Mouse (Mus musculus) spleen, postnatal 14 days (tissue): ENCODE measurements around the gene Hspa12b.
"Not testable (repeated sequence)": the region's sequence is repeated elsewhere in the genome, so short reads cannot be mapped to it uniquely, and the experiment has no call there.

Experiments
- DNase-seq, 2 experiments: peaks; one replicate each; pipeline ENCODE4 v3.0.0; 2021 to 2022; ENCODE audit warnings: low spot score in 2 of 2

Hspa12b gene

GRCm38 (mm10) chr2:131127161-131127730 is at the start of gene Hspa12b:
Gene Hspa12b, plus strand, starts transcription at chr2:131127280.
- DNase-seq, result no peak

DNA sequence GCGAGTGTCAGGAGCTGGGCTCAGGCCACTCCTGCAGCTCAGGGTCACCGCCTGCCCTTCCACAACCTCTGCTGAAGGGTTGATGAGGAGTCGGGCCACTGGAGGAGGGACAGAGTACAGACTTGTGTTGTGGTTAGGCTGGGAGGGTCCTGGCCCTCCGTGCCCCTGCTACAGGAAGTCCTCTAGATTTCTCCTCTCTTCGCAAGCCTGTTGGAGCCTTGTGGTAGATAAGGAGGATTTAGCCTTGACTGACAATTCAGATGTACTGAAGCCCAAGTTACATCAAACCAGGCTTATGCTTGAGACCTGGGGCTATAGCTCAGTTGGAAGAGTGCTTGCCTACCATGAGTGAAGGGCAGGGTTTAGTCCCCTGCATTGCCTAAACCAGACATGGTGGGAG is 46.6 kb upstream of the Hspa12b start:
- no peak for DNase-seq

GRCm38 (mm10) chr2:131084206-131084605 is 42.9 kb upstream of the Hspa12b start:
- DNase-seq, result no peak

- no peak for DNase-seq
Measured at GRCm38 (mm10) chr2:131086667-131087390, 40.3 kb upstream of the Hspa12b start, which contains the start of gene Siglec1. Gene Siglec1, minus strand, starts transcription at chr2:131086765.

GRCm38 (mm10) chr2:131088581-131088980 is 38.5 kb upstream of the Hspa12b start:
- DNase-seq, result no peak

DNA sequence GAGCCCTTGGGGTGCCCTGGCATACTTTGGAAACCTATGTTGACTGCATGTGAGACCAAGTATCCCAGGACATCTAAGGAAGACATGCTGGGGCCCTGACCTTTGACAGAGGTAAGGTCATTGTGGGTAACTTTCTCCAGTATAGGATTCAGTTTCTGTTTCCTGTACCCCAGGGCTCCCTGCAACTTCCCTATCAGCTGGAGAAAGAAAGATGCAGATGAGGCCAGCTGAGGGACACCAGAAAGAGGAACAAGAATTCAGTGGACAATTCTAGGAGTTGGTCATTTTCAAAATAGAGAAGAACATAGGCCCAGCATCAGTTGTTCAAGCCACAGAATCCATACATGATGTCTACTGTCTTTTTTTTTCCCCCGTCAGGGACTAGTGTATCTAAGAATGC is 37.4 kb upstream of the Hspa12b start:
- no peak for DNase-seq

DNA sequence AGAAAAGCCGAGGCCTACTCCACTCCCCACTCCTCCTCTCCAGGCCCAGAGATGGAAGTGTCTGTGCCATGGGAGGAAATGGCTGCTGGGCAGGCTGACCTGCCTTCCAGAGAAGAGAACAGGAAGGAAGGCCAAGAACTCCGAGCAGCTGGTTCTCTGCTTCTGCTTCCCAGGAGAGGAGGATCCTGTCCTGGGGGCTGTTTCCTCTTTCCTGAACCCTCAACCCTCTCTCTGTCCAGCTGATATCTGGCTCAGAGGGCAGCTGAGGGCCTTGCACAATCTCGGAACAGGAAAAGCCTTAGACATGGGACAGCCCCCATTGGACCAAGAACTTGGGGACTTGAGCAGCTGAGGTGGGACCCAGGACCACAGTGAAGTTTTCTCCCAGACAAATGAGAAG is 36.2 kb upstream of the Hspa12b start:
- no peak for DNase-seq

GRCm38 (mm10) chr2:131093577-131093976 is 33.5 kb upstream of the Hspa12b start:
- DNase-seq, result no peak

DNA sequence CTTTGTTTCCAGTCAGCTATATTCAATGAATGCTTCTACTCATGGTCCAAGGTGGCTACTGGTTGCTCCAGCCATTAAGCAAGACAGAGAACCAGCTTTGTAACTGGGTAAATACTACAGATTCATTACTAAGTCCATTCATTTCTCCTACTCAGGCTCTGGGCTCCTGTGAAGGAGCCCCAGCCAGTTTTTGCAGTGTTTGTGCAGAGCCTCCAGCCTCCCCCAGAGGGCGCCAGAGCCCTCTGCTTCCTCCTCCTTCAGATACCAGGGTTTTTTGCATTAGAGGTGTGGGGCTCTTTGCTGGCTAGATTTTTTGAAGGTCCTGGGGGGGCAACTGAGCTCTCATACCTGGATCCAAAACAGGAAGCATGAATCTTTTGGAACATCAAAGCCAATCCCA is 32.3 kb upstream of the Hspa12b start:
- peak; percentile 50 to 71 for DNase-seq

DNA sequence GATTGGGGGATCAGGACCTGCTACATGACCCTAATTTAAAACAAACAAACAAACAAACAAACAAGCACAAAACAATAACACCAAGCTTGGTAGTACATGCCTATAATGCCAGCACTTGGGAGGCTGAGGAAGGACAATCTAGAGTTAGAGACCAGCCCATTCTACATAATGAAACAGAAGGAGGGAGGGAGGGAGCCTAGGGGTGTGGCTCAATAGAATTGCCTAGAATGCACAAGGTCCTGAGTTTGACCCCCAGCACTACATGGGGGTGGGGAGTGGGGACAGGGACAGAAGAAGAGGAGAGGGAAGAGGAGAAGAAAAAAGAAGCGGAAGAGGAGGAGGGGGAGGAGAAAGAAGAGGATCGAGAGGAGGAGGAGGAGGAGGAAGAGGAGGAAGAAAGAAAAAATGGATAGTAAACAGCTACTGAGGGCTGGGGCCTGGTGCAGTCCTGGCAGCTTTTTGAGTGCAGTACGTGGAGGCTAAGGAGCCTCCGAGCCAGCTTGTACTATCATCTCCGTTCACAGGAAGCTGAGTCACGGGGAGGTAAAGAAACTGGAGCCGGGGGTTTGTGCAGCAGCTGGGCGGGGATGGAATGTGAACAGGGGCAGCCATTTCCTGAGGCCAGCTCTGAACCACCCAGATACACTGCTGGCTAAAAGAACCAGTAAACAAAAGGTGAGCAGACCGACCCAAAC is 30.8 kb upstream of the Hspa12b start:
- peak in 1 of 2 experiments; percentile 12 for DNase-seq

GRCm38 (mm10) chr2:131097087-131097486 is 30.0 kb upstream of the Hspa12b start:
- DNase-seq, result no peak

DNA sequence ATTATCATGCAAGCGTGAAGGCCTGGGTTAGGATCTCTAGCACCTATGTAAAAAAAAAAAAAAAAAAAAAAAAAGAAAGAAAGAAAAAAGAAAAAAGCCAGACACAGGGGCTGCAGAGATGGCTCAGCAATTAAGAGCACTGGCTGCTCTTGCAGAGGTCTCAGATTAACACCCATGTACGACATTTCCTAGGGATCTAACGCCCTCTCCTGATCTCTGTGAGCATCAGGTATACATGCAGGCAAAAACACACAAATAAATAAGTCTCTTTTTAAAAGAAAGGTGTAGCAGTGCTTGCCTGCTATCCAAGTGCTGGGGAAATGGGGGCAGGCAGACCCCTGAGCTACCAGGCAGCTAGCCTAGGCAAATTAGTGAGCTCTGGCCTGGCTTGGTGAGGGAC is 25.6 kb upstream of the Hspa12b start:
- no peak for DNase-seq

DNA sequence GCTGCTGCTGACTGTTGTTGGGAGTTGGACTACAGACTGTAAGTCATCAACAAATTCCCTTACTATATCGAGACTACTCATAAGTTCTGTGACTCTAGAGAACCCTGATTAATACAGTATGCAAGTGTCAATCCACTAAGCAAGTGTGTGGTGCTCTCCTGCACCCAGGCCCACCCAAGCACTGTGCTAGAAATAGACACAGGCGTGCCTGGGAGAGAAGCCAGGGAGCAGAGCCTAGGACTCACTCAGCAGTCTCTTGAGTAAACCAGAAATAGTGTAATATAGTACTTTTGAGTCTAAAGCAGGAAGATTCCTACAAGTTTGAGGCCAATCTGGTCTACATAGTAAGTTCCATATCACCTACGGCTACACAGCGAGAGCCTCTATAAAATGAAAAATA is 23.1 kb upstream of the Hspa12b start:
- DNase-seq, result no peak

GRCm38 (mm10) chr2:131105061-131105460 is 22.0 kb upstream of the Hspa12b start:
- DNase-seq, result not testable (repeated sequence)

DNA sequence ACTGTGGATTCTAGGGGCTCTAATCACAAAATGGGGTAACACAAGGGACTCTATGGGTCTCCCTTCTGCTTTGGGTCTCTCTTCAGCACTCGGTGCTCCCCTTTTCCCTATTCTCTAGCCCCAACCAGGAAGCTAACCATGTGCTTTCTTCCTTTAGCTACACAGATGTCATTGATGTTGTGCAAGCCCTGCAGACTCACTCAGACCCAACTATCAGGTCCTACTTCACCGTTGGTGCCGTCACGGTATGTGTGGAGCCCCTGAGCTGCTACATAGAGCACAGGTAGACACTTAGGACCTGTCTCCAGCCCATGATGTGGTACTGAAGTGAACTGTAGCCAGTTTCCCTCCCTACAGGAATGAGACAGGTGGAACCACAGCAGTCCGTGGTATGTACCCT is 21.1 kb upstream of the Hspa12b start:
- no peak for DNase-seq

DNA sequence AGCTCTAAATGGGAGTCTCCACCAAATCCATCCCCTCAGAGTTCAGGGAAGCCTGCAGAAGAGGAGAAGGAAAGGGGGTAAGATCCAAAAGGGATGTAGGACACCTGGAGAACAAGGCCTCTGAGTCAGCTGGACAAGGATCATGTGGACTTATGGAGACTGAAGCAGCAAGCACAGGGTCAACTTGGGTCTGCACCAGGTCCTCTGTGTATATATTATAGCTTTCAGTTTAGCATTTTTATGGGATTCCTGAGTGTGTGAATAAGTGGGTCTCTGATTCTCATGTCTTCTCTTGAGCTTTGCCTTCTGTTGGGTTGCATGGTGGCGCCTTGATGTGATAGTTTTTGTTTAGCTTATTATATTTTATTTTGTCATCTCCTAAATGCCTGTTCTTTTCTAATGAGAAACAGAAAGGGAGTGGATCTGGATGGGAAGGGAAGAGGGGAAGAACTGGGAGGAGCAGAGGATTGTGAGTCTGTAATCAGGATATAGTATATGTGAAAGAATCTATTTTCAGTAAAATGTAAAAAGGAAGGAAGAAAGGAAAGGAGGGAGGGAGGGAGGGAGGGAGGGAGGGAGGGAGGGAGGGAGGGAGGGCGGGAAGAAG is 8.0 kb upstream of the Hspa12b start:
- DNase-seq, result no peak

DNA sequence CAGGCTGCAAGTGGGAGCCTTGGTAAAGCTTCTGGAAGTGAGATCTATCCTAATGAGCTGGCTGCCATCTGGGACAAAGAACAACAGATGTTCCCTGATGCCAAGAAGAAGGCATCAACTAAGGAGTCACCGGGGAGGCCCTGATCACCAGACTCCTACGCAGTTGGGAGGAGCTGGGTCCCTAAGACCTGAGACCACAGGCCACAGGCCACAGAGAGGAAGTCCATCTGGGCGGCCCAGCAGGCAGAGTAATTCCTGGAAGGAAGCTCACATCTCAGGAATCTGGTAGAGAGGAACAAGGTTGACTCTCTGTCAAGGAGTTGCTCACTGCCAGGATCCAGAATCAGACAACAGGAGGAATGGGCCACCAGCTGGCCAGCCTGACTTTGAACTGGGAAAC is 2.9 kb upstream of the Hspa12b start:
- DNase-seq, result no peak

DNA sequence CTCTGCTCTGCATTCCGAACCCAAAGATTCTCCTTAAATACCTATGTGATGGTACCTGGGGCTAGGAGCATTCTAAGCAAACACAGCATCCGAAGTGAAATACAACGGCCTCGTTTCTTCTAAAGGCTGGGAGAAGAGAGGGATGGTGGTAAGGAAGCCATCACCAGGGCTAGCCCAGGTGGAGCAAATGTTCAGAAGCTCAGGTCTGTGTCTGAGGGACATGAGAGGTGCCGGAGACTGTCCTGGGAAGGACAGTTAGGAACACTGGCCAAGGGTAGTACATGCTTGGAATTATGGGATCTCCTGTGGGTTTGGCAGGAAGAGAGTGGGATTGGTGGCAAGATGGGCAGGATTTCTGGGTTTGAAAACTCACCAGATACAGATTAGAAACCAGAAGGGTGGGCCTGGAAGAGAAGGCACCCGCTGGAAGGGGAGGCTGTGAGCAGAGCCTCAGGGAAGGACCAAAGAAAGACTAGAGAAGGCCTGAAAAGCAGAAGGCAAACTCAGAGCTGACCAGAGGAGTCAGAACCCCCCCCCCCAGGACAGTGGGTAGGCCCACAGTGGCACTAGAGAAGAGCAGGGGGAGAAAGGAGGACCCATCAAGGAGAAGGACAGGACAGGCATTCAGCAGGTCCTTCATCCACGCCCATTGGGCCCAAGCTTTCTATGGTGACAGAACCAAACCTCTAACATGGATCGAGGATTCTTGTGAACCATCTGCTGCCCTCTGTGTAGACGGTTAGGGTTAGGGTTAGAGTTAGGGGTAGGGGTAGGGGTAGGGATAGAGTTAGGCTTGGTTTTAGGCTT is 1.7 kb upstream of the Hspa12b start:
- no peak for DNase-seq

DNA sequence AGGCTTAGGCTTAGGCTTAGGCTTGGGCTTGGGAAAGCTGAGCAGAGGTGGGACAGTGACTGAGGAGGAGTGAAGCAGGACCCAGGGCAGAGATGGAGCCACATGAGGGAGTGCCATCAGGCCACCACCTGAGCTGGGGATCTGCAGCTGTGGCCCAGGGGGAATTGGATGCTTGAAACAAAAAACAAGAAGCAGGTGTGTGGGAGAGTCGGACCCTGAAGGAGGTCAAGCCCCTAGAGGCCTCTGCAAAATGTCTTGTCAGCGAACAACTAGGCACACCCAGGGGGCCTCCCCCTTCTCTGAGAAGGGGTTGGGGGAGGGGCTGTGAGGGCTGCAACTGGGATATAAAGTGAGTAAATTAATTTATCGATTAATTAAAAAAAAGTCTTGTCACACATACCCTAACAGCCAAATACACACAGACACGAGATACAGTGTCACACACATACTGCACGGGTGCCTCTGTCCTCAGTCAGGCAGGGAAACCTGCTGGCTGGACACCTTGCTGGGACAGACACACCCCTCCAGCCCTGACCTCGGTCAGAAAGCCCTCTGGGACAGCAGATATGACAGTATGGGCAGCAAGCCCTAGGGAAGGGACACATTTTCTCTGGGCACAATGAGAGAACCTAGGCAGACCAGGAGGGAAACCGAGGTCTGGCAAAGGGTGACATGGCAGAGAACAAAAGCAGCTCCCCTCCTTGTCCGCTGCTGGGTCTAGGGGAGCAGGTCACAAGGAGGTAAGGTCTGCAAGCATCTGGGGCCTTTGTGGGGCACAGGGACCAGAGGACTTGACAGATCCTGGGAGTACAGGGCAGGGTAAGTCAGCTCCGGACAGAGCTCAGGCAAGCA is 890 bp upstream of the Hspa12b start:
- DNase-seq, result no peak

DNA sequence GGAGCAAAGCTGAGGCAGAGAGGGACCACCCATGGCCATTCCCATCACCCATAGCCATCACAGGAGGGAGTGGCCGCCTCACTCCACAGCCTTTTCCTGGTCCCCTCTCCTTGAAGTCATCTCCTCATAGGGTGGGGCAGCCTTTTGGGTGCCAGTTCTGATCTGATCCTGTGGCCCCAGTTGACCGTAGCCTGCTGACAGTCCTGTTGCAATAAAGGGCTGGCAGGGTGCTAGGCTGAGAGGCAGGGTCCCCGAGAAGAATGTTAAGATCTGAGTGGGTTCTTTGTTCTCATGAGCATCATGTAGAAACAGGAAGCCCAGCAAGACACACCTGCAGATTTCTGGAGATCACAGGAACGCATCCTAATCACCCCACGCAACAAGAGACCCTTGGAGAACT is 1.1 kb downstream of the Hspa12b start:
- DNase-seq, result no peak

DNA sequence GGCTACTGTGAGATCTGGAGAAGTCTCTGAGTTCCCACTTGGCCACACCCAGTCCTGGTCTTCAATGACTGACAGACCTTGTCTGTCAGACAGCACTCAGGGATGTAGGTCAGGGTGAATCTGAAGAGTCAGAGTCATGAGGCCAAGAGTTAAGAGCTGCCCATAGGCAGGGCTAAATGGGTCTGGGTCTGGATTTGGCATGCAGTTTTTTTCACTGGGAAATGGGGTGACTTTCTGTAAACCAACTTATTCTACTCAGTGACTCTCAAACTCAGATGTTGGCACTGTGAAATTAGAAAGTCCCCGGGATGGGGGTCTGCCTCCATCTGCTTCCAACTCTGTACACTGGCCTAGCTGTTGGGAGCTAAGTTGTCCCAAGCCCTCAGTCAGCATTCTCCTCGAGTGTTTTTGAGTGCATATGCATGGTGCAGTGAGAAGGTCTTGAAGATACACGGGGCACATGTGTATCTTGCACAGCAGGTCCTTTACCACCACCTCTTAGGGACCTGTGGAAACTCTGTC is 1.6 kb downstream of the Hspa12b start:
- DNase-seq, result no peak
